Mouse (Mus musculus) limb, embryonic 12.5 days (tissue): ENCODE results near the gene Vac14. TPM values are rescaled to one million over a fixed set of nuclear protein-coding genes. Genes with fewer than 3 reads are reported as not detected.

ENCODE experiments used
- ATAC-seq: fragments of 200-750 bp; cut with Nextera tagmentation; 2 replicates; pipeline ENCODE4 v1.8.0; 2017; ENCODE audit warnings: low read depth, moderate TSS enrichment; ENCODE audit not compliant: insufficient number of reproducible peaks, insufficient read depth, low FRiP score, low TSS enrichment
- H3K27ac ChIP-seq: fragments of 300-500 bp; sonication (generic); 2 replicates; pipeline ENCODE4 v1.5.1; 2016; ENCODE audit warnings: mild to moderate bottlenecking, moderate library complexity
- H3K27me3 ChIP-seq: fragments of 300-500 bp; sonication (generic); 2 replicates; pipeline ENCODE4 v1.6.1; 2016; ENCODE audit warnings: mild to moderate bottlenecking, moderate library complexity
- H3K36me3 ChIP-seq: fragments of 300-500 bp; sonication (generic); 2 replicates; pipeline ENCODE4 v1.6.1; 2016; ENCODE audit warnings: mild to moderate bottlenecking, moderate library complexity
- H3K4me1 ChIP-seq: fragments of 300-500 bp; sonication (generic); replicated peaks from 2 replicates; pipeline ENCODE4 v1.6.1; 2016
- H3K4me2 ChIP-seq: fragments of 300-500 bp; sonication (generic); 2 replicates; pipeline ENCODE4 v1.6.1; 2016; ENCODE audit warnings: mild to moderate bottlenecking, moderate library complexity
- H3K4me3 ChIP-seq: fragments of 300-500 bp; sonication (generic); replicated peaks from 2 replicates; pipeline ENCODE4 v1.5.1; 2016; ENCODE audit warnings: mild to moderate bottlenecking
- H3K9ac ChIP-seq: fragments of 300-500 bp; sonication (generic); replicated peaks from 2 replicates; pipeline ENCODE4 v1.6.1; 2016; ENCODE audit warnings: mild to moderate bottlenecking, moderate library complexity
- H3K9me3 ChIP-seq: fragments of 300-500 bp; sonication (generic); 2 replicates; pipeline ENCODE4 v1.6.1; 2016; ENCODE audit warnings: mild to moderate bottlenecking, moderate library complexity
- WGBS: fragments of 180-500 bp; shearing (Covaris S2); methylation state at CpG from one replicate; pipeline ENCODE4 v1.1.7; 2016; 5-methylcytosine and 5-hydroxymethylcytosine counted together
- polyA plus RNA-seq: library from polyadenylated mRNA; unstranded; fragments of >200 nt; fragmentation: Nextera tagmentation; extraction: Ambion mirVana; gene quantifications from 2 replicates; pipeline ENCODE4 v1.2.1, GENCODE M21; 2016

Vac14 gene
- polyA plus RNA-seq, 1 experiment from 2014 or later = 23.3 TPM

- peaks cover 100% of the 10 kb centered on the region for H3K36me3 ChIP-seq
- no peak overlapping the region for H3K4me3 ChIP-seq
- no peak overlapping the region for H3K27ac ChIP-seq
- H3K27me3 ChIP-seq = no peaks in the 10 kb centered on the region
- H3K9me3 ChIP-seq = no peaks in the 10 kb centered on the region
- H3K4me1 ChIP-seq = no peaks in the 10 kb centered on the region
- no peak overlapping the region for H3K4me2 ChIP-seq
- no peak for ATAC-seq
- H3K9ac ChIP-seq = no peak overlapping the region
- WGBS = 91% methylated on average over 8 of the region's 8 CpGs
Observed at GRCm38 (mm10) chr8:110733036-110733435, 114.7 kb downstream of the Vac14 start.

DNA sequence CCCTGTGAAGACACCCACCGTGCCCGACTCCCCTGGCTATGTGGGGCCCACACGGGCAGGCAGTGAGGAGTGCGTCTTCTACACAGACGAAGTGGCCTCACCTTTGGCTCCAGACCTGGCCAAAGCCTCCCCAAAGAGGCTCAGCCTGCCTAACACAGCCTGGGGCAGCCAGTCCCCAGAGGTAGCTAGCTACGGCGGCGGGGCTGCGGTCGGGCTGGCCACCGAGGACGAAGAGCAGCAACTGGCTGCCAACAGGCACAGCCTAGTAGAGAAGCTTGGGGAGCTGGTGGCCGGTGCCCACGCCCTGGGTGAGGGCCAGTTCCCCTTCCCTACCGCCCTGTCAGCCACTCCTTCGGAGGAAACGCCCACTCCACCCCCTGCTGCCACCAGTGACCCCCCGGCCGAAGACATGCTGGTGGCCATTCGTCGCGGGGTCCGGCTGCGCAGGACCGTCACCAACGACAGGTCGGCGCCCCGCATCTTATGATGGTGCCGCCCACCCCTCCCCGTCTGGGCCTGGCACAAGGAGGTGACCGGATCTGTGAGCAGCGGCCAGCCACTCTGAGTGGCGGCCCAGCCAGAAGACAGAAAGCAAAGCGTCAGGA lies 120.3 kb downstream of the Vac14 start:
- no peak for ATAC-seq
- peaks cover 72% of the 10 kb centered on the region for H3K36me3 ChIP-seq
- no peak overlapping the region for H3K27ac ChIP-seq
- no peaks in the 10 kb centered on the region for H3K27me3 ChIP-seq
- no peaks in the 10 kb centered on the region for H3K9me3 ChIP-seq
- H3K4me1 ChIP-seq = no peaks in the 10 kb centered on the region
- no peak overlapping the region for H3K4me2 ChIP-seq
- 94% methylated on average over 35 of the region's 35 CpGs for WGBS
- no peak overlapping the region for H3K4me3 ChIP-seq
- H3K9ac ChIP-seq = no peak overlapping the region

GRCm38 (mm10) chr8:110740629-110741175 lies 122.3 kb downstream of the Vac14 start:
- no peak overlapping the region for H3K4me3 ChIP-seq
- peaks cover 51% of the 10 kb centered on the region for H3K36me3 ChIP-seq
- ATAC-seq = no peak
- H3K9ac ChIP-seq = no peak overlapping the region
- H3K27me3 ChIP-seq = no peaks in the 10 kb centered on the region
- no peaks in the 10 kb centered on the region for H3K9me3 ChIP-seq
- no peaks in the 10 kb centered on the region for H3K4me1 ChIP-seq
- no peak overlapping the region for H3K27ac ChIP-seq
- 93% methylated on average over 5 of the region's 5 CpGs for WGBS
- H3K4me2 ChIP-seq = no peak overlapping the region

GRCm38 (mm10) chr8:110741816-110742451 lies 123.5 kb downstream of the Vac14 start:
- Histone ChIP-seq H3K36me3 (peaks cover 39% of the 10 kb centered on the region), H3K27ac (no peak overlapping the region), H3K4me1 (no peaks in the 10 kb centered on the region), H3K9ac (no peak overlapping the region), H3K9me3 (no peaks in the 10 kb centered on the region), H3K27me3 (no peaks in the 10 kb centered on the region), H3K4me2 (no peak overlapping the region), H3K4me3 (no peak overlapping the region)
- WGBS = 82% methylated on average over 15 of the region's 15 CpGs
- no peak for ATAC-seq

DNA sequence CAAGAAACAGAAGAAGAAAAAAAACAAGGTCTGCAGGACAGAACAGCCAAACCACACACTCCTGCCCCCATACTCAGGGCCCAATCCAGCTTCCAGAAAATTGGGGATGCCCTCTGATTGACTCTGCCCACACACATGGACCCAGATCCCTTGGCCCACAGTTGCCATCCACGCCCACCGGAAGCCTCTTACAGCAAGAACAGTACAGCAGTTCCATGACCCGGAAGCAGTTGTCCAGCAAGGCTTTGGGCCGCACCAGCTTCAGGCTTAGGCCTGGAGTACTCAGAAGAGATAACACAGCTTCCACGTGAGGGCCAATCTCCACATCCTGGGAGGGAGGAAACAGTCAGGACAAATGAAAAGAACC lies 124.0 kb downstream of the Vac14 start:
- H3K9me3 ChIP-seq = no peaks in the 10 kb centered on the region
- no peak overlapping the region for H3K4me2 ChIP-seq
- H3K27me3 ChIP-seq = no peaks in the 10 kb centered on the region
- ATAC-seq = no peak
- 86% methylated on average over 5 of the region's 5 CpGs for WGBS
- no peaks in the 10 kb centered on the region for H3K4me1 ChIP-seq
- H3K4me3 ChIP-seq = no peak overlapping the region
- H3K36me3 ChIP-seq = peaks cover 34% of the 10 kb centered on the region
- no peak overlapping the region for H3K9ac ChIP-seq
- no peak overlapping the region for H3K27ac ChIP-seq

DNA sequence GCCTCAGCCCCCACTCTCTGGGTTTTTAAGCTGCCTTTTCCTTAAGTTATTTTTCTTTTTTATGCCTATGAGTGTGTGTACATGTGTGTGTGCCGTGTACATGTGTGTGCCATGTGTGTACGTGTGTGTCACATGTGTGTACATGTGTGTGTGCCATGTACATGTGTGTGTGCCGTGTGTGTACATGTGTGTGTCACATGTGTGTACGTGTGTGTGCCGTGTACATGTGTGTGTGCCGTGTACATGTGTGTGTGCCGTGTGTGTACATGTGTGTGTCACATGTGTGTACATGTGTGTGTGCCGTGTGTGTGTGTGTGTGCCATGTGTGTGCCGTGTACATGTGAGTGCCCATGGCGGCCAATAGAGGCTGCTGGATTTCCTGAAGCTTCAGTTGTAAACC lies 126.8 kb downstream of the Vac14 start:
- H3K4me2 ChIP-seq = no peak overlapping the region
- H3K4me3 ChIP-seq = no peak overlapping the region
- ATAC-seq = no peak
- H3K4me1 ChIP-seq = no peaks in the 10 kb centered on the region
- no peaks in the 10 kb centered on the region for H3K27me3 ChIP-seq
- no peak overlapping the region for H3K9ac ChIP-seq
- no peaks in the 10 kb centered on the region for H3K9me3 ChIP-seq
- no peak overlapping the region for H3K27ac ChIP-seq
- WGBS = 93% methylated on average over 10 of the region's 10 CpGs
- H3K36me3 ChIP-seq = peaks cover 7% of the 10 kb centered on the region

- no peak overlapping the region for H3K4me2 ChIP-seq
- H3K27ac ChIP-seq = no peak overlapping the region
- no peaks in the 10 kb centered on the region for H3K27me3 ChIP-seq
- no peak for ATAC-seq
- no peak overlapping the region for H3K4me3 ChIP-seq
- no peak overlapping the region for H3K9ac ChIP-seq
- H3K9me3 ChIP-seq = no peaks in the 10 kb centered on the region
- no peaks in the 10 kb centered on the region; the same call in 1 of the 2 replicates for H3K36me3 ChIP-seq
- H3K4me1 ChIP-seq = no peaks in the 10 kb centered on the region
- WGBS = 56% methylated on average over 9 of the region's 9 CpGs
Observed at GRCm38 (mm10) chr8:110746661-110747060, 128.3 kb downstream of the Vac14 start.

- 0 out of 2 replicates have a peak, but pooled peaks have one; percentile 27 for ATAC-seq
- no peak overlapping the region for H3K9ac ChIP-seq
- WGBS = 58% methylated on average over 10 of the region's 10 CpGs
Observed at GRCm38 (mm10) chr8:110749500-110750170, 131.2 kb downstream of the Vac14 start.

GRCm38 (mm10) chr8:110750269-110750668 lies 131.9 kb downstream of the Vac14 start:
- Histone ChIP-seq H3K9me3 (no peaks in the 10 kb centered on the region), H3K27ac (no peak overlapping the region), H3K4me2 (no peak overlapping the region), H3K9ac (no peak overlapping the region), H3K36me3 (no peaks in the 10 kb centered on the region), H3K4me1 (peaks cover 7% of the 10 kb centered on the region; the same call in 1 of the 2 replicates), H3K4me3 (no peak overlapping the region), H3K27me3 (no peaks in the 10 kb centered on the region)
- no peak for ATAC-seq
- WGBS = 46% methylated on average over 13 of the region's 13 CpGs

More at GRCm38 (mm10) chr8:110749500-110750170, 131.2 kb downstream of the Vac14 start:
- Histone ChIP-seq H3K4me1 (peaks cover under 1% of the 10 kb centered on the region; the same call in 1 of the 2 replicates), H3K4me2 (no peak overlapping the region), H3K4me3 (no peak overlapping the region), H3K27ac (no peak overlapping the region), H3K36me3 (no peaks in the 10 kb centered on the region), H3K9me3 (no peaks in the 10 kb centered on the region), H3K27me3 (no peaks in the 10 kb centered on the region)

- Histone ChIP-seq H3K9me3 (no peaks in the 10 kb centered on the region), H3K4me2 (no peak overlapping the region), H3K36me3 (no peaks in the 10 kb centered on the region), H3K4me1 (peaks cover 7% of the 10 kb centered on the region; the same call in 1 of the 2 replicates), H3K4me3 (no peak overlapping the region), H3K27me3 (no peaks in the 10 kb centered on the region), H3K9ac (no peak overlapping the region), H3K27ac (no peak overlapping the region)
- WGBS = 80% methylated on average over 5 of the region's 5 CpGs
- no peak for ATAC-seq
Observed at GRCm38 (mm10) chr8:110751490-110751889, 133.1 kb downstream of the Vac14 start.

DNA sequence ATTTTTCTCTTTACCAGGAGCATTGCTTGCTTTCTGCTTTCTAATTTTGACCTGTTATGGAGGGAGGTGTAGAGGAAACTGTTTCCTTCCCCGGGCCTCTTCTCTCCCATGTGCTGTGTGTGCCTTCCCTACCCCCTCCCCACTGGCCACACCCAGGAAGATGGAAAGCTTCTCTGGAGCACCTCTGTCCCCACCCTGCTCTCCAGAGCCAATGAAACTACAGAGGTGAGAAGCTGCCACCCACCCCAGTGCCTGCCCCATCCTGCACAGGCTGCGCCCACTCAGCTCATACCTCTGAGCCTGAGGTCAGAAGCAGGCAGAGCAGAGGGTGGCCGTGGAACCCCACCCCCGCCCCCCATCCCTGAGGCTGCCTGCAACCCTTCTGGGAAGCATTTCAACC lies 136.3 kb downstream of the Vac14 start:
- Histone ChIP-seq H3K27me3 (no peaks in the 10 kb centered on the region), H3K36me3 (no peaks in the 10 kb centered on the region), H3K4me2 (no peak overlapping the region), H3K9me3 (no peaks in the 10 kb centered on the region), H3K4me1 (peaks cover 7% of the 10 kb centered on the region; the same call in 1 of the 2 replicates), H3K27ac (no peak overlapping the region), H3K9ac (no peak overlapping the region), H3K4me3 (no peak overlapping the region)
- WGBS = 46% methylated on average over 4 of the region's 4 CpGs
- no peak; the same call in 1 of the 2 replicates for ATAC-seq
